Mouse (Mus musculus) T-helper 1 cell (primary cell): ENCODE data around the gene Rnf123.

Experiments
- in situ Hi-C: fragments of 300-600 bp; cut with MboI, MseI; formaldehyde crosslinking; loops from one replicate; pipeline ENCODE4 v1.15.1; 2025; ENCODE audit warnings: high pct_unique_total_duplicates

Rnf123 gene

DNA sequence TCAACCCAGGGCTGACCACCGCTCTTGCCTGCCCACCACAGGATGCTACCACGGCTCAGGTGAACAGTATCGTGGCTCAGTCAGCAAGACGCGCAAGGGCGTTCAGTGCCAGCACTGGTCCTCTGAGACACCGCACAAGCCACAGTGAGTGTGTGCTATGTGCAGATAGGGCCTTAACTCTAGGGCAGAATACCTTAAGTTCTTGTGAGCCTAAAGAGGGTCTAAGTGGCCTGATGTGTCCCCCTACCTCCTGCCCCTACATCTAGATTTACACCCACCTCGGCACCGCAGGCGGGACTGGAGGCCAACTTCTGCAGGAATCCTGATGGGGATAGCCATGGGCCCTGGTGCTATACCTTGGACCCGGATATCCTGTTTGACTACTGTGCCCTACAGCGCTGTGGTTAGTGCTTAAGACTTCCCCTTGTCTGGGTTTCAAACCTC, at the start of gene Rnf123:
Rnf123 (minus strand) TSS at position 359 of the 444 bp plus-strand sequence.
- in situ Hi-C loops = no loop called here

DNA sequence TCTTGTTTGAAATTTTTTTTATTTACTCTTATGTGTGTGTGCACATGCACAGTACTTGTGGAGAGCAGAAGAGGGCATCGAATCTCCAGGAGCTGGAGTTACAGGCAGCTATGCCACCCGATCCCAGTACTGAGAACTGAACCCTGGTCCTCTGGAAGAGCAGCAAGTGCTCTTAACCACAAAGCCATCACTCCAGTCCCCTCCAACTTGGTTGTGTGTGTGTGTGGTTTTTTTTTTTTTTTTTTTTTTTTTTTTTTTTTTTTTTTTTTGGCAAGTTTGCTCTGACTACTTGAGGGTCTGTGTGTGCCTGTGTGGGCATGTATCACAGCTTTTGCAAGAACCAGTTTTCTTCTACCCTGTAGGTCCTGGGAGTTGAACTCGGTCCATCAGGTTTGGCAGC, 49.2 kb upstream of the Rnf123 start:
- in situ Hi-C loops = no loop called here

DNA sequence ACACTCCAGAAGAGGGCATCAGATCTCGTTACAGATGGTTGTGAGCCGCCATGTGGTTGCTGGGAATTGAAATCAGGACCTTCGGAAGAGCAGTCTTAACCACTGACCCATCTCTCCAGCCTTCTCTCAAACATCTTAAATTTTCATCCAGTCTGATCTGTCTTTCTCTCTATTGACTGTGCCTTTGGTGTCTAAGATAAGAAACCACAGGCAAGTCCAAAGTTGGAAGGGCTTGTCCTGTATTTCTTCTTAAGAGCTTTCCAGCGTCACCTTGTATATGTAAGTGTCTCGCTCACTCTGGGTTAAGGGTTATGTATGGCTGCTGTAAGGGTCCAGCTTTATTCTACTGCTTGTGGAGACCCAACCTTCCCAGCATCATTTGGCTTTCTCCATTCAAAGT, 48.4 kb upstream of the Rnf123 start:
- in situ Hi-C loops = no loop called here

DNA sequence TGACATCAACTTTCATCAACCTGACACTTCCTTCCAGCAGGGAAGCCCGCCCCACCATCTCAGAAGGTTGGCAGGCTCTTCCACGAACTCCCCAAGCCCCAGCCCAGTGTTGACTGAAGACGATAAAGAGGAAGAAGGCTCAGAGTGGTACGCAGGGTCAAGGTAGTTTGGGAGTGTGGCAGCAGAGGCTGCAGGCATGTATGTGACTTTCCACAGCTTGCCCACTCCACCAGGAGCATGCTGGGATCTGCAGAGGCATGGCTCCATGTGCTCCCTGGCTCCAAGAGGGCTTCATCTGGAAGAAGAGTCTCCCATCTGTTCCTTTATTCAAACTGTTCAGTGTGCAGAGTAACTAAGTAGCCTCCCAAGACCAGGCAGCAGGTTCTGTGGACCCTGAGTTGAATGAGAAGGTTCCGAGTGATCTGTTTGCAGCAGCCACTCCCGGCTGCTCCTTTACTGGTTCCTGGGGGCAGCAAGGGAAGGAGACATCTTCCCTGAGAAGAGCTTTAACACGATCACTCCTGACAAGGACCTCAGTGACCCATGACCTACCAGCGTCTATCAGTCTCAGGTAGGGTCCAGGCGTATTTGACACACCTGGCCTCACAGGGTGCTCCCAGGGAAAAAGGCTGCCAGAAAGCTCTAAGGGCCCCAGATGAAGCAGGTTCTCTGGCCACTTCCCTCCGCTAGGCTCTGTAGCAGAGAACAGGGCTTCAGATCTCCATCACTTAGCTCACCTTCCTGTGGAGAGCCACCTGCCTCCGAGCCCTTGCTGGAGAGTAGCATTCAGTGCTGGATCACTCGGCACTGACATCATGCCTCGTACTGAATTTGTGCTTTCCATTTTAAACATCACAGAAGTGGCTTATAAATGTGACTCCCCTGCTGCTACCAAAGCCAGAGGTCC, 46.1 kb upstream of the Rnf123 start:
- in situ Hi-C loops = no loop called here

DNA sequence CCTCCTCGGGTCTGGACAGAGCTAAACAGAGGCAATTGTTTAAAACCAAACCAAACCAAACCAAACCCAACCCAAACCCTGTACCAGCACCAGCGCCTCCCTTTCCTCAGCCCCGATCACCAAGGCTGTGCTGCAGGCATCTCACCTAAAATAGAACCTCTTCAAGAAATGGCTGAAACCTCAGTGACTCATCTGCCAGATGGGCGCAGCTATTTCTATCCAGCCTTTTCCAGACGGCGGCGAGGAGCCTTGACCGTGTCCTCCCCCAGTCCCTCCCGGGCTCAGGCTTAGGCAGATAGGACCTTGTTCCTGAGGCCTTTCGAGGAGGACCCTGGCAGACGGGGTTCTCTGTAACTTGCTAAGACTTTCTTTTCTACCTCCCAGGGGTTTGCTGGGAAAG, 45.1 kb upstream of the Rnf123 start:
- in situ Hi-C loops = no loop called here

DNA sequence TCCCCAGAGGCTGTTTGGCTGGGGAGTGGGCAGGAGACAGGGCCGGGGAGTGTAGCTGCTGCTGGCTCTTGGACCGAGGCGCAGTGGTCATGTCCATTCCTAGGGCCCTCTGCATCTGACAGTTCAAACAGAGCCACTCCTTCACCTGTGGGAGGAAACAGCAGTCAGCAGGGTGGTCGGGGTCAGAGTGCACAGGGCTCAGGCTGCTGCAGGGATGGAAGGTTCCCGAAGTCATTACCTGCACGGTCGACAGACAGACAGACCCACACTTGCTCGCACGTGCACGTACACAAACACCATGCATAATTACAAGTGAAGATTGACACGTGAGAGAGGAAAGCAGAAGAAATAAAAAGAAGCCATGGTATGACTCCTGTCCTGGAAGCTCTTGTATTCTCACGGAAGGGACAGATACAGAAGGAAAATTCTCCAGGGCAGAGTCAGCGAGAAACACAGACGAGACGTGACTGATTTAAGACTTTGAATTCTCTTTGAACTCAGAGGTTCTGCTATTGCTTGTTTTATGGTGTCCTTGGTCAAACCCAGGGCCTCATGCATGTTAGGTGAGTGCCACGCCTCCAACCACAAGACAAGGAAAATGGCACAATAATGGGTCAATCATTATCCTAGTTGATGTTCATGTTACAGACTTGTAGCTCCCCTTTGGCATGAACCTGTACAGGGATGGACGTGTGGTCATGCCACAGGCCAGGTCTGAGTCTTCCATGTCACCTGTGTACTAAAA, 43.5 kb upstream of the Rnf123 start:
- in situ Hi-C loops = no loop called here

DNA sequence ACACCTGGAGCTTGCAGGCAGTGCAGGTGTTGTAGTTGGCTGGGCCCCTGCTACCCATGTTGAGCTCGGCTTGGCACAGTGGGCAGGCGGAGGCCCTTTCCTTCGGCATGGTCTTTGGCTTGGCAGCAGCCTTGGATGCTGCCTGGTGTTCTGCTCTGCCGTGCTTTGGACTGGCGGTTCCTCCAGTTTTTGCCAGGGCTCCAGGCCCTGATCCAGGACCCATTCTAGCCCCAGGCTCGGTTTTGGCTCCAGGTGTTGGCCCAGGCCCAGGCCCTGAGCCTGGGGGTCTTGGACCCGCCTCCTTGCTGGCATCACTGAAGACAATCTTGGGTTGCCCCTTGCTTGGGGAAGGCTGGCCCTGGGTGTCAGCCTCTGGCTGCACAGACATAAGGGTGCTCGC, 42.6 kb upstream of the Rnf123 start:
- in situ Hi-C loops = no loop called here

DNA sequence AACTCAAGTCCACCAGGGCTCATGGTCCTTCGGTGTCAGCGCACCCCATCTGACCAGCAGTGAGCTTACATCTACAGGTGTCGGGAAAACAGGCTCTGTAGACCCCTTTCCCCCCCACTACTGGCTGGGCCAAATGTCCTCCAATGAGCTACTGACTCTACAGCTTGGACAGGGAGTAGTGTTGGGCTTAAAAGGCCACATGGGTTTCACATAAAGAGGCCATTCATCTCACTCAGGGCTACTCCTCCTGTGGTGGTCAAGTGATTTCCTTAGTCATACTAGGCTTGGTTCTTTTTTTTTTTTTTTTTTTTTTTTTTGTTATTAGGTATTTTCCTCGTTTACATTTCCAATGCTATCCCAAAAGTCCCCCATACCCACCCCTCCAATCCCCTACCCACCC, 40.8 kb upstream of the Rnf123 start:
- in situ Hi-C loops = no loop called here

DNA sequence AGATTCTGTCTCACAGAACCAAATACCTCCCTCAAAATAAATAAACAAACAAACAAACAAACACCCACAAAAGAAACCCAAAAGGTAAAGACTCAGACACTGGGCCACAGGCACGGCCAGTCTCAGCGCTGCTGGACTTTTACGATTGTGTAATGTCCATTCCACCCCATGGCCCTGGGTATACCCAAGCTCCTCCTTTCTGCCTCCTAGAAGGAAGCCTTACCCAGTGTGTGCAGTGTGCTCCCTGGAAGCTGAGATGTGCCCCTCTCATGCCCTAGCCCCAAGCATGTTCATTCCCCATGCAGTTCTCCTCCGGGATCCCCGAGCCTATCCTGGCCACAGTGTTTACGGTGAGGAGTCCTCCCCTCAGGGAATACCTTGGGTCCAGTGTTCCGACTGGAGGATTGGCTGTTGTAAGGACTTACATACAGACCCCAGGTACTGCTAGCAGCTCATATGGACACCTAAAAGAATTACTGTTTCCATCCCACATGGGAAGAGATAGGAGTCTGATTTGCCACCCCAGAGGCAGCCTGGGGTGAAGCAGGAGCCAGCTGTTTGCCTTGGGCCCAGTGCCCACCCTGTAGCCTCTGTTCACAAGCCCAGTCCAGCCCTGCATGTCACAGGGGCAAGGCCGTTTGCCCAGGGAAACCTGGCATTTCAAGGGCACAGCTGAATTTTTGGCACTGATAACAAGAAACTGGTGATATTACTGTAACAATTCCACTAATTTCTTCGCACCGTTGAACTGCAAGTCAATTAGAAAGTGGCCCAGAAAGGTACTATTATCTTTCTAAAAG, 38.2 kb upstream of the Rnf123 start:
- in situ Hi-C loops = no loop called here

DNA sequence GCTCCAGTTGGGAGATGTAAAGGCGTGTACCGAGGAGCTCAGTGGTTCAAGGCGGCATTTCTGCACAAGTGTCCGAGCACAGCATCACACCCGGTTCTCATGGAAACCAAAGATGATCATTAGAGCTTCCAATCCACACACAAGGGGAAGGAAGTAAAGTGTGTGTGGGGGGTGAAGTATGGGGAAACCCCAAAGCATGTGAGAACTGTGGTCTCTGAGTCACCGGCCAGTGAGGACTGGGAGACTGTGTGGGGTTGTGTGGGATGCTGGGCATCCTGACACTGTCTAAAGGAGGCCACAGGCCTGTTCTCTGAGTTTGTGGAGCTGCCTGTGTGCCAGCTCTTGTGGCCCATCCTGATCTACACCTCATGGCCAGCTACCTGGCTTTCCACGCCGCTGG, 37.5 kb upstream of the Rnf123 start:
- in situ Hi-C loops = no loop called here

DNA sequence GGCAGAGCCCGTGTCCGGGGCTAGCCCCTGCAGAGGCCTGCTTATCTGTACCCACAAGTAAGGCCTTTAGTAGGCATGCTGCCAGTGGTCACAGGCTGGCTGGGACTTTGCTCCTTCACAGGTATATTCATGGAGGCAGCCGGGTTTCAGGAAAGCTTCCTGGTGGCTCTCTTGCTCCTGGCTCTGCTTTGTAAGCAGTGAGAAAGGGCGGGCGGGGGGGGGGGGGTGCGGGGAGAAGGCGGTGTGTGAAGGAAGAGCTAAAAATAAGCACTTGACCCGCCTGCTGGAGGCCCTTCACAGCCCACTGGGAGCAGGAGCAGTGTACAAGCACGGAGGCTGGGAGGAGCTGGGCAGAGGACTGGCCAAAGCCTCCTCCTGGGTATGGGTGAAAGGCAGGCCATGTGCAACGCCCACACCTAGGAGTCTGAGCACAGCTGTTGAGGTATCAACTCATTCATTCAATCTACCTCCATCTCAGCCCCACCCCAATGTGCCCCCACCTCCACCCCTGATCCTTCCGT, 36.8 kb upstream of the Rnf123 start:
- in situ Hi-C loops = no loop called here

DNA sequence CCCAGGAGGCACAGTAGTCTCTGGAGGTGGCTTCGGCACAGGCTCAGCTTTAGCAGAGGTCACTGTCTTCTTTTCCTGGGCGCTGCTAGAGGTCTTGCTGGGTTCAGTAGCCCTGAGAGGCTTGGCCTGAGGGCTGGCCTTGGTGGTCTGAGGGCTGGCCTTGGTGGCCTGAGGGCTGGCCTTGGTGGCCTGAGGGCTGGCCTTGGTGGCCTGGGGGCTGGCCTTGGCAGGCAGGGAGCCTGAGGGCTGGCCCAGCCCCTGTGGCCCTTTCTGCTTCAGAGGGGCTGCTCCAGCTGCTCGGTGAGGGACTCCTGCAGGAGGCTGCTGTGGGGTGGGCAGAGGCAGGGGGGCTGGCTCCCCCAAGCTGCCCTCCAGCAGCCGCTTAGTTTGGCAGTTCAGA, 34.0 kb upstream of the Rnf123 start:
- in situ Hi-C loops = no loop called here

DNA sequence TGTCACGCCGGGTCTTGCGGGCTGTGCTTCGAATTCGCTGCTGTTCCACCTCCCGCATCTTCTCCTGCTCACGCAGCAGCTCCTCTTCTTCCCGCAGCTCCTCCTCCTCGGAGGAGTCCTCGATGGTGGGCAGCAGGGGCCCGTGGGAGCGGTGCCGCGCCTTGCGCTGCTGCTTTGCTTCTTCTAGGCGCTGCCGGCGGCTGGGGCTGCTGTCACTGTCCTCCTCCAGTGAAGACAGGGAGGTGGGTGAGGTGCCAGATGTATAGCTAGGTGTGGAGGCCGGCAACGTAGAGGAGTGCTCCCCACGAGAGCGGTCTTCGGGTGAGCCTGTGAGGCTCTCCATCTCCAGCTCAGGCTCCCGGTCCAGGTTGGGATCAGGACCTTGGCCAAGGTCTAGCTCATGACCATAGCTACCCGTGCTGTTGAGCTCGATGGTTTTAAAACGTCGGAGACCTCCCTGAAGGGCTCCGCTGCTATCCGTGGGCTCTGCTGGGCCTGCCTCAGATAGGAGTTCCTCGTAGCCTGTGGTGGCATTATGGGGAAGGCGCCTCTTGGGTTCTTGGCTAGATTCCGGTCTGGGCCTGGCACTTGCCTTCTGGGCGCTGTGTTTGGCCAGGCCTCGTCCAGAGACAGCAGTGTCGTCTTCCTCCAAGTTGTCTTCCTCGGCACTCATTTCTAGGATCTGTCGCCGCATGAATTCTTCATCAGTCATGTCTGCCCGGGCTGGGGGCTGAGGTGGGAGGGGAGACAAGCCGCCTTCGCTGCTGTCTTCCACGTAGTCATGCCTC, 32.3 kb upstream of the Rnf123 start:
- in situ Hi-C loops = no loop called here

DNA sequence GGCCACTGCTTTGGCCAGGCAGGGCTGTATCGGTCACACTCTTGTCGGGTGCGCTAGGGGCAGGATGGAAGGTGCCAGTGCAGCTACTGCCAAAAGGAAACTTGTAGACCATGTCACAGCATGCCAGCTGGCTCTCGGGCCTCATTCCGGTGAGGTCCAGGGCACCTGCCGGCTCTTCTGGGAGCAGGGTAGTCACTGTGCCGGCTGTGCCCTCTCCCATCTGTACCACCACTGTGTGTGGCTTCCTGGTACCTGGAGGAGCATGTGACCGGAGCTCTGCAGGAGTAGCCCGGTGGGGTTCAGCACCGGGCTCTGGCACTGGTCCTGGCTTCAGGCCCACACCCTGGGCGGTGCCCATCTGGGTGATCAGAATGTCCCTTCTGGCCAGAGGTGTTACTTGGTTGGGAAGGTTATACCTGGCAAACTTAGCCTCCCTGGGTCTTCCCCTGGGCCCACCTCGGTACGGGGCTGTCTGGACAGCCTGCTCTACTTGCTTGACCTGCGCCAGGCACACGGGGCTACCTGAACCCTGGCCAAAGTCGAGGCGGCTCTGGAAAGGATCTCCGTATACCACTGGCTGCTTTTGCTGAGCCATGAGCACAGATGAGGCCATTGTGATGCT, 29.7 kb upstream of the Rnf123 start:
- in situ Hi-C loops = no loop called here

DNA sequence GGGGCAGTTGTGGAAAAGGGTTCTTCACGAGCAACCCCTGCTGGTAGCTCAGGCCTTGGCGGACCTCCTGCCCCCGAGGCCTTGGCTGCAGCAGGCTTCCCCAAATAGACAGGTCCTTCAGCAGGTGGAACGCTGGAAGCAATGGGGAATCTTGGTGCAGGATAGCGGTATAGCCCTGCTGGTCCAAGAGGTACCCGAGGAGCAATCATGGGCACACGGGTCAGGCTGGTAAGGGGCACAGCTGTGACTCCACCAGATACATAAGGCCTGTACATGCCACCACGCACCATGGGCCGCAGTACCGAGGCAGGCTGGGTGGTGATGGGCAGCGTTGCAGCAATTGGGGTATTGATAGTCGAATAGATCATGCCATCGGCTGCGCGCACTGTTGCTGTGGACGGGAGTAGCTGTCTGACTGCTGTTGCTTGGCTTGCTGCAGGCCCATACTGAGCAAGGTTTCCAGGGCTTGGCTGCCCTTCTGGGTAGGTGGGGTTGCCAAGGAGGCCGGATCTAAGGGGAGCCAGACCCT, 28.5 kb upstream of the Rnf123 start:
- in situ Hi-C loops = no loop called here

DNA sequence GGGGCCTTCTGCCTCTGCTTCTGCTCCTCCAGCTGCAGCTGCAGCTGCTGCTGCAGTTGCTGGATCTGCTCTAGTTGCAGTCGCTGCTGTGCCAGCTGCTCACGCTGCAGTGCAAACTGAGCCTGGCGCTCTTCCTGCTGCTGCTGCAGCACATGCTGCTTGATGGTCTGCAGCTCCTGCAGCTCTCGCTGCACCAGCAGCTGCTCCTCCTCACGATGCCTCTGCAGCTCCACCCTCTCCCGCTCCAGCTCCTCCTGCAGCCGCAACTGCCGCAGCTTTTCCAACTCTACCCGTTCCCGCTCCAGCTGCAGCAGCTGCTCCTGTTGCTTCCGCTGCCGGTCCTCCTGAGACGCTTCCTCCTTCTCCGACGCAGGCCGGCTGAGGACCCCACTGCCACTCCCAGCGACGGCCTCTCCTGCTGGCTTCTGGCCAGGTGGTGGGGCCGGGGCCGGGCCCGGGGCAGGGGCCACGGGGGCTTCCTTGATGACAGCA, 28.0 kb upstream of the Rnf123 start:
- in situ Hi-C loops = no loop called here

DNA sequence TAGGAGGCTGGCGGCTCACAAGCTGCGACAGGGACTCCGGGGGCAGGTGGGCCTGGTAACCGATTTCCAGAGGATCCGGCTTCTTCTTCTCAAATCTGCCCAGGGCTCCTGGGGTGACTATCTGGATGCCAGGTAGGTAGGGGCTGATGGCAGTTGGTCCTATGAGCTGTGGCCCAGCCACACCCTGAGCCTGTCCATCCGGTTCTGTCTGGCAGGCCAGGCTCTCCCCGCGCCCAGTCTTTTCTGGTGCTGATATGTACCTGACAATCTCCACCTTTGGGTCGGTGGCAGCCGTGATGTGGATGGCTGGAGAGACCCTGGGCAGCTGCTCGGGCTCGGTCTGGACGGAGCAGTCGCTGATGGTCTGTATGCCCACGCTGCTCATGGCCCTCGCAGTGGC, 27.0 kb upstream of the Rnf123 start:
- in situ Hi-C loops = no loop called here

DNA sequence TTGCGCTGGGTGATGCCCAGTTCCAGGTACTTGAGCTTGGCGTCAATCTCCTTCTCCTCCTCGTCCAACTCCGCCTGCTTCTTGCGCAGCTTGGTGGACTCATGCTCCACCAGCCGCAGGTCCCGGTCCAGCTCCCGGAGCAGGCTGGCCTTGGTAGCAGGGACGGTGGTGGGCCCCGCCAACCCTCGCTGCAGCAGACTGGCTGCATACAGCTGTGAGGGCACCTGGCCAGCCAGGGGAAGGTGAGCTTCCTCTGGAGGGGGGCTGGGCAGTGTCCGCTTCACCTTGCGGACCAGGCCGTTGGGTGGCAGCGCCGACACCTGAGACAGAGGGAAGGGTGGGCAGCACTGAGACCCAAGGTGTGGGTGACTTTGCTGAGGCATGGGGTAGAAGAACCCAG, 24.7 kb upstream of the Rnf123 start:
- in situ Hi-C loops = no loop called here

DNA sequence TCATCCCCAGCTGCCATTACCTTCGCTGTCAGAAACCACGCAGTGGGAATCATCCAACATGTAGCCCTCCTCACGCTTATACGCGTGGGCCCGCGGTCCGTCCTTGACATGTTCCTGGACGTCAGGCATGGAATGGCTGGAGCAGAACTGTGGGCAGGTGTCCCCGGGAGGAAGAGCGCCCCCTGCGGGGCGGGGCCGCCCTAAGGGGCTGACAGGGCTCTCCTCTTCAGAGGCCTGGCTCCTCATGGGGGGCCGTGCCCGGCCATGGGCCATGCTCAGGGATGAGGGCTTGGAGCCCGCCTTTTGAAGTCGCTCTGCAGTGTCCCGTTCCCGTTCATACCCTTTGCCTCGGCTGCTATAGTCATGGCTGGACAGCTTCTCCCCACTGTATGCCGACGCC, 22.9 kb upstream of the Rnf123 start:
- in situ Hi-C loops = no loop called here

DNA sequence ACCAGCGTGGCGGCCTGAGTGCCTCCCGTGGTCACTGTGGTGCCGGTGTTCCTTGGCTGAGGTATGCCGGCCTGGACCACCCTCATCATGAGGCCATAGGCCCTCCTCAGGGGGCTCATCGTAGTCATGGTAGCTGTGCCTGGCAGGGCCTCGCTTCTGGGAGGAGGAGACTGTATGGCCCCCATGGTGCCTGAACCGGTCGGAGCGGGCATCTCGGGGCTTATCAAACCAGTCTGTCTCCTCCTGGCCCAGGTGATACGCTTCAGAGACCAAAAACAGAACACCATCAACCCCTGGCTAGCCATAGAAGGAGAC, 22.4 kb upstream of the Rnf123 start:
- in situ Hi-C loops = no loop called here
